Mouse (Mus musculus) left cerebral cortex, adult 2 months (tissue): ENCODE measurements at regions not wholly inside any gene's neighbourhood (a gene's known extent, or its start where the extent isn't known, plus 50 kb on each side); places are given as distances from the start of the nearest gene placed in this dataset.

Source experiments
- DNase-seq, 2 experiments: peaks; one replicate each; pipeline ENCODE4 v3.0.0; 2021 to 2022; ENCODE audit warnings: low spot score in 2 of 2, mixed read lengths in 1 of 2; ENCODE audit errors: extremely low spot score in 1 of 2
- H3K27ac ChIP-seq: fragments of 200-600 bp; 2 replicates; pipeline ENCODE4 v1.8.1; 2022
- H3K4me3 ChIP-seq: fragments of 200-600 bp; 2 replicates; pipeline ENCODE4 v1.8.1; 2022
- CTCF ChIP-seq: fragments of 200-600 bp; IDR thresholded peaks from 2 replicates; pipeline ENCODE4 v1.8.1; 2022; ENCODE audit warnings: antibody characterized with exemption, mild to moderate bottlenecking, moderate library complexity
- intact Hi-C: fragments of 180-260 bp; cut with DNase I; formaldehyde crosslinking; loops from one replicate; pipeline ENCODE4 v1.15.1; 2025

- no peak overlapping the region for H3K4me3 ChIP-seq
- TF ChIP-seq CTCF, result no peak
- intact Hi-C loops, result no loop called here
- no peak overlapping the region for H3K27ac ChIP-seq
- DNase-seq, result no peak
Measured at GRCm38 (mm10) chr16:21296786-21297185, 92.2 kb downstream of the Ephb3 start.

GRCm38 (mm10) chr16:21298866-21299265 lies 94.3 kb downstream of the Ephb3 start:
- H3K4me3 ChIP-seq, result no peak overlapping the region
- no peak for DNase-seq
- intact Hi-C loops, result no loop called here
- H3K27ac ChIP-seq, result no peak overlapping the region
- TF ChIP-seq CTCF, result no peak

DNA sequence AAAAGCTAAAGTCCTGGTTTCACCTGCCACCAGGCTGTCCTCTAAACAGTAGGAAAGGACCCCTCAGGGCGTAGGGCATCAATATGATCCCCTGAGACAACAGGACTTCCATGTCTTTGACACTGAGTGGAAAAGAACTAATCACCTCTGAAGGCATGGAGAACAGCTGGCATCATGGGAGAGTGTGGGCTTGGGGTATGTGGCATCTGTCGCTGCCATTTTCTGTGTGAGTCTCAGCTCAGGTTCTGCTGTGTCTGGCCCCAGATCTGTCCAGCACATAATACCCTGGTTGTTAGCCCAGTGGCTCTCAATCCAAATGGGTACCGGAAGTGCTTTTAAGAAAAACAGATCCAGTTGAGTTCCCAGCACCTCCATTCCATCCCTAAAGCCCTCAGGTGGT lies 101.3 kb downstream of the Ephb3 start:
- Histone ChIP-seq H3K4me3 (no peak overlapping the region), H3K27ac (no peak overlapping the region)
- no peak for TF ChIP-seq CTCF
- no peak for DNase-seq
- intact Hi-C loops, result no loop called here

DNA sequence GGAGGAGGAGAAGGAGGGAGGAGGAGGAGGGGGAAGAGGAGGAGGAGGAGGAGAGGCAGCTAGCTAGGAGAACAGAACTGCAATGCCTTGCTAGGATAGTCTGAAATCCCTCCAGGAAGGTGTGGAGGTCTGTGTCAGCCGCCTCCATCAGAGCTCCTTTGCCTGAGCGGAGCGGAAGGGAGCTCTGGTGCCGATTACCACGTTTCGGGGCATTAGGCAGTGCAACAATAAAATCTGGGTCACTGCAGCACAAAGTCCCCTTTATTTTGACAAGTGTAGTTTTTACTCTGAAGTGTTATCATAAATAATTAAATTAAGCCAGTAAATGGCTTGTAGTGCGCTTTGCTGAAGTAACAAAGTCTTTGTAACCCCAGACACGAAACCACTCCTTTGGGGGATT lies 104.0 kb downstream of the Ephb3 start:
- Histone ChIP-seq H3K4me3 (no peak overlapping the region), H3K27ac (no peak overlapping the region)
- no peak for DNase-seq
- no peak for TF ChIP-seq CTCF
- intact Hi-C loops, result no loop called here

DNA sequence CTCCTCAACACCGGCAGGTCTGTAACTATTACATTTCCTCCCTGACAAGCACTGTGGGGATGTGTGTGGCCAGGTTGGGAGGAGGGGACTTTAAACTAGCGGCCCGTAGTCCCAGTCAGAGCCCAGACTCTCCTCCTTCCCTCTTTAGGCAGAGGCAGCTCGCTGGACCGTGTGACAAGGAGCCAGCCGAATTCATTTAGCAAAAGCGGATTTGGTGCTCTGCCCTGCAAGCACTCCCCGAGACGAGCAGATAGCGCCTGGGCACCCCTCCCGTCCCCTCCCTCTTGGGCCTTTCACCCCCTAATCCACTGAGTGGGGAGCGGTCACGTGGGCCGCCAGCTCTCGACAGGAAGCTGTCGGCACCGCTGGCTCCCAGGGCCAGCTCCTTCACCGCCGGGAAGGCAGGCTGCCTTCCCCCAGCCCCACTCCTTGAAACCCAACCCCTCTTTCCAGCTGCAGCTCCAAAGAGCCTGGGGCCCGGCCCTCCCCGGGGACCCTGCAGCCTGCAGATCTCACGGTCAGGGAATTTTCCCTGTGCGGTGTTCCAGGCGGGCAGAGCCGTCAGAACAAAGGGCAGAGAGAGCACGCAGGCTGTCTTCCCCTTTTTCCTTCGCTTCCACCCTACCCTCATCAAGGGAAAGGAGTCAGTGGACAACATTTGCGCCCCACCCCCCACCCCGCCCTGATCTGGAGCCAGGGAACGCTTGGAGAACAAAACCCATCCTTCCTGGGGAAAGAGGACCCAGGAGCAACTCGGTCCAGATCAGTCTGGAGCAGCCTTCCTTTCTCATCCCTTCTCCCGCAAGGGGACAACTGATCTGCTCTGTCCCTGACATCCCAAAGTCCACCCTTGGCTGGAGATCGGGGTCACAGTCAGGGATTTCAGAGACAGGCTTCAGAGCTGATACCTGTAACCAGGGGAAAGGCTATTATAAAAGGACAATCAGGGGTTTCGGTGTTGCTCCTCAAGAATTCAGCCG lies 106.4 kb downstream of the Ephb3 start:
- peak; percentile 47 to 63 for DNase-seq
- no peak for TF ChIP-seq CTCF
- peak overlapping the region; percentile 54 for H3K4me3 ChIP-seq
- H3K27ac ChIP-seq, result peak overlapping the region; percentile 79
- intact Hi-C loops, result no loop called here

DNA sequence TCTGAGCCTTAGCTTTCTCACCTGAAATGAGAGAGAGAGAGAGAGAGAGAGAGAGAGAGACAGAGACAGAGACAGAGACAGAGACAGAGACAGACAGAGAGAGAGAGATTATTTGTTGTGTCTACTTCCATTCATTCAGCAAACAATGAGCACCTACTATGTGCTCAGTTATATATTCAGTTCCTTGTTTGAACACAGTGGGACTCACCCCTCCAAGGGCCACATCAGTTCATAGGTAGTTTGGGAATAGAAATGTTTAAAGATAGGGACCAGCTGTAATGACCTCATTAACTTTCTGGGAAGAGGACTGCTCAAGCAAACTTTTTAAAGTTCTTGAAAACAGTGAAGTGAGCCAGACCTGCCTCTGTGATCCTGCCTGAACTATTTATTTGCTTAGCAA lies 107.2 kb downstream of the Ephb3 start:
- intact Hi-C loops, result no loop called here
- Histone ChIP-seq H3K27ac (no peak overlapping the region), H3K4me3 (no peak overlapping the region)
- DNase-seq, result no peak
- TF ChIP-seq CTCF, result no peak

GRCm38 (mm10) chr16:21315751-21316151 lies 107.2 kb upstream of the Vps8 start:
- no peak overlapping the region for H3K4me3 ChIP-seq
- intact Hi-C loops, result no loop called here
- H3K27ac ChIP-seq, result no peak overlapping the region
- TF ChIP-seq CTCF, result no peak
- DNase-seq, result no peak

DNA sequence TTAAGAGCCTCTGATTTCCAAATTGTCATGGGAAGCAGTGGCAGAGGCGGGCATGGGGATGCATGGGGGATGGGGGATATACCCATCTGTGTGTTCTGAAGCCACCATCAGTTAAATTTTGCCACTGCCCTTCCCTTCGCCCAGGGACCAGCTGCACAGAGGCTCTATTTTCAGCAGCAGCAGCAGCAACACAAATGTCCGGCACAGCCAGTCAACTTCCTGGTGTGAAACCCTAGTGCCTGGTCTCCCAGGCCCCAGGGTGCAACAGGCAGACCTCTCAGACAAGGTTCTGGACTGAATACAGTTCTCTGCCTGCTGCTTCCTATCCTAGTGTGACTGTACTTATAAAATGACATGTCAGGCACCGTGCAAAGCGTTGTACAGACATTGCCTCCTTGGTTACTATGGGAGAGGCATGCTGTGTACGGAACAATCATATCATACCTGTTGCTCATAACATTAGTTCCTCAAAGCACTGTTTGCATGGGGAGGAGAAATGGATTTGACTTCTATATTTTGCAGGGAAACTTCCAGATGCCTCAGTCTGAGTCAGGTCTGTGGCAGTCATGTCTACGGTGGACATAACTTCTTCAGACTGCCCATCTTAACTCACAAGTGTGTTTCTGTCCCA lies 104.8 kb upstream of the Vps8 start:
- no peak for TF ChIP-seq CTCF
- Histone ChIP-seq H3K27ac (no peak overlapping the region; the same call in 1 of the 2 replicates), H3K4me3 (no peak overlapping the region)
- DNase-seq, result no peak
- intact Hi-C loops, result no loop called here

DNA sequence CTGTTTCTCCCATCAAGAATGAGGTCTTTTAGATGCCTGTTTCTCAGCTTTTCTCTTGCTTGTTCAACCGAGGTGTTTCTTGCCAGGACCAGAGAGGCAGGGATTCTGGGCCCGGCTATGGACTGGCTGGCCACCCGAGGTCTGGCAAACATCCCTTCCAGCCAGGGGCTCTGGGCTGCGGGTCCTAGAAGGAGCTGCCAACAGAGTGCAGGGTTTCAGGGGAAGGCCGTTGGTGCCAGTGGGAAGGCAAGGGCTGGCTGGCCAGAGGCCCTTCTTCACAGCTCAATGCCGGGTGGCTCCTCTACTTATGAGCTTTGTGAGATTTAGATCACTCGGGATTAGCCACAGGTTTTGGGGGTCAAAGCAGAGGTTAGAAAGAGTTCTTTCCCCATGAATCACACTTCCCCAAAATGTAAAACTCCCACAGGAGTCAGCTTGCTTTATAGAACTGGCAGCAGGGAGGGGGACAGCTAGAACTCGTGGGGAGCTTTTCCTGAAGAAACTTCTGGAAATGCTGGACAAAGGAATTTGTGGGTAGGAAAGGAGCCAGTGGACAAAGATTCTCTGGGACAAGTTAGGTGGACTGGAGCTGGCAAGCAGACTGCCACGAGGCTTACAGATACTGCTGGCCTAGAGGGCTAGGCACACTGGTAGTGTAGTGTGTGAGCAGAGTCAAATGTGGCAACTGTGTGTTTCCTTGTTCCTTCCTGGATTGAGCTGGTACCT lies 104.1 kb upstream of the Vps8 start:
- no peak for TF ChIP-seq CTCF
- Histone ChIP-seq H3K27ac (no peak overlapping the region; the same call in 1 of the 2 replicates), H3K4me3 (no peak overlapping the region)
- peak in 1 of 2 experiments; percentile 49 for DNase-seq
- intact Hi-C loops, result no loop called here

GRCm38 (mm10) chr16:21320284-21320683 lies 102.6 kb upstream of the Vps8 start:
- DNase-seq, result no peak
- no peak overlapping the region for H3K4me3 ChIP-seq
- H3K27ac ChIP-seq, result no peak overlapping the region
- TF ChIP-seq CTCF, result no peak
- intact Hi-C loops, result no loop called here

DNA sequence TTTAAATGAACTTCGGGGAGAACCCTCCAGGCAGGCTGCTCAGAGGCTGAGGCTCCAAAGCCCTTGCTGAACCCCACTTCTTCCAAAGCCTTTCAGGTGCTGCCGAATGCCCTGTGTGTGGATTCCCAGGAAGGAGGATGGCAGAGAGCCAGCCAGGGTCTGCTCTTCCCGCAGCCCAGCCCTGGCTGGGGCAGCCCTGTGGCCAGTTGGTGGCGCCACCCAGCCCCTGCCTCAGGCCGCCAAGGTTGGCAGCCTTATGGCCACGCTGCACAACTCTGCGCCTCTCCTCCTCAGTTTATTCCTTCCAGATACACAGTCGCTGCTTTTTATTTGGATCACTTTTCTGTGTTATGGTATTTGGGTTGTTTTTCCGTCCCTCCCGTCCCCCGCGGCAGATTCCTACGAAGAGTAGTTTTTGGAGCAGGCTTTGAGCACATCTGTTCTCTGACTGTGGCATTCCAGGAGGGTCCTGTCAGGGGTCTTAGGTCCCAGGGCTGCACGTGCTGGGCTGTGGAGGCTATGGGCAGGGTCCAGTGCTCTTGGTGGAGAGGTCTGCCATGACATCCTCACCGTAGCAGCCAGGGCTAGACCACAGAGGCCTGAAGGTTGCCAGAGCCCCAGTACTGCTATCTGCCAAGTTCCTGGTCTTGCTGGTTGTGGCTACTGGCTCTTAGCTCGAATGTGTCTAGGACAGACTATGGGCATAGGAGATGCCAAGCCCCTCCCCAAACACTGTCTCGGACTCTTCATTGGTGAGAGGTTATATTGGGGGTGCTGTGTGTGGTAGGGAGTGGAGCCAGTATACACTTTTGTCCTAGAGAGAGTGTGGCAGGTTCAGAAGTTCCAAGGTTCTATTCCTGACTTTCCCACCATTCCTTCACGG lies 101.5 kb upstream of the Vps8 start:
- intact Hi-C loops, result no loop called here
- no peak overlapping the region for H3K27ac ChIP-seq
- H3K4me3 ChIP-seq, result no peak overlapping the region
- DNase-seq, result no peak
- peak; percentile 29 for TF ChIP-seq CTCF
